Mouse (Mus musculus) ES-Bruce4 (cell line): ENCODE data around the gene Ank3. TPM values are rescaled to one million over a fixed set of nuclear protein-coding genes. Genes with fewer than 3 reads are reported as not detected.
A peak's percentile ranks its signal among the peaks of the same experiment; 100 is the strongest.

Experiments used
- H3K27ac ChIP-seq: 2 replicates; pipeline ENCODE4 v1.5.1; 2012; ENCODE audit warnings: low read length, inconsistent platforms; ENCODE audit not compliant: insufficient read depth
- H3K27me3 ChIP-seq: 2 replicates; pipeline ENCODE4 v1.6.1; 2012; ENCODE audit warnings: mild to moderate bottlenecking, low read length, inconsistent platforms; ENCODE audit not compliant: control insufficient read depth, poor library complexity, insufficient read depth, severe bottlenecking
- H3K36me3 ChIP-seq: 2 replicates; pipeline ENCODE4 v1.6.1; 2012; ENCODE audit warnings: inconsistent platforms, mild to moderate bottlenecking, low read length, moderate library complexity; ENCODE audit not compliant: control insufficient read depth, poor library complexity, insufficient read depth, severe bottlenecking
- H3K4me1 ChIP-seq: one replicate; pipeline ENCODE4 v1.8.1; 2011; ENCODE audit warnings: low read length; ENCODE audit not compliant: control insufficient read depth, insufficient read depth
- H3K4me3 ChIP-seq: 2 replicates; pipeline ENCODE4 v1.5.1; 2011; ENCODE audit warnings: low read depth, mild to moderate bottlenecking, low read length
- H3K9ac ChIP-seq: 2 replicates; pipeline ENCODE4 v1.6.1; 2012; ENCODE audit warnings: low read depth, mild to moderate bottlenecking, inconsistent platforms; ENCODE audit not compliant: poor library complexity, severe bottlenecking
- H3K9me3 ChIP-seq: replicated peaks from 2 replicates; pipeline ENCODE4 v1.6.1; 2012; ENCODE audit warnings: mild to moderate bottlenecking, low read length, inconsistent platforms; ENCODE audit not compliant: control insufficient read depth, poor library complexity, insufficient read depth, severe bottlenecking
- CTCF ChIP-seq: IDR thresholded peaks from one replicate; pipeline ENCODE4 v1.8.1; 2011; ENCODE audit warnings: low read depth, low read length
- EP300 ChIP-seq: IDR thresholded peaks from 2 replicates; pipeline ENCODE4 v1.6.1; 2011; ENCODE audit warnings: low read depth, low read length; ENCODE audit not compliant: insufficient read depth
- POLR2A ChIP-seq: IDR thresholded peaks from one replicate; pipeline ENCODE4 v1.8.1; 2011; ENCODE audit warnings: low read length; ENCODE audit not compliant: insufficient read depth
- polyA plus RNA-seq: library from polyadenylated mRNA; stranded (reverse); fragments of >200 nt; gene quantifications from 2 replicates; pipeline ENCODE4 v1.2.4, GENCODE M21; 2011; ENCODE audit warnings: low read depth; ENCODE audit not compliant: missing spikeins, insufficient read depth, insufficient read length

Ank3 gene
- polyA plus RNA-seq, 1 experiment = 61.0 TPM

DNA sequence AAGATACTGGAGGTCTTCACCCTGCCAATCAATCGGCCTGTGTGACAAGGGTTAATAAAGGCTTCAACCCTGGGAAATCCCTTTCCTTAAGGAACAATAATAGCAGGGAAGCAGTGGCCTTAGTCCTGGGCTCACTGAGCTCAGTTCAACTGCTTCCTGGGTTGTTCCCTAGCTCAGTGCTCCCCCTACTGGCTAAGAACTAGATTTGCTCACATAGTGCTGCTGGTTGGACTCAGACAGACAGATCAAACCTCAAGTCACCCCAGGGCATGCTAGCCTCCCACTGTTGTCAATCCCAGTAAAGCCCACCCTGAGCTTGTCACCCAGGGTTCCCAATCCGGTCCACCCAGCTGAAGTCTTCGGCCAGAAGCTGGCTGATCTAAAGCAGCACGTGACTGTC, 447.2 kb downstream of the Ank3 start:
- Histone ChIP-seq H3K9ac (no peak overlapping the region), H3K9me3 (no peaks in the 10 kb centered on the region), H3K4me1 (no peaks in the 10 kb centered on the region), H3K27ac (no peak overlapping the region), H3K36me3 (no peaks in the 10 kb centered on the region), H3K27me3 (no peaks in the 10 kb centered on the region), H3K4me3 (no peak overlapping the region)
- peak; percentile 78 for TF ChIP-seq CTCF
- TF ChIP-seq POLR2A = no peak
- TF ChIP-seq EP300 = no peak

- Histone ChIP-seq H3K9me3 (no peaks in the 10 kb centered on the region), H3K27ac (no peak overlapping the region), H3K36me3 (no peaks in the 10 kb centered on the region), H3K4me3 (no peak overlapping the region), H3K9ac (no peak overlapping the region), H3K27me3 (no peaks in the 10 kb centered on the region), H3K4me1 (no peaks in the 10 kb centered on the region)
- TF ChIP-seq EP300 (no peak), POLR2A (no peak), CTCF (peak; percentile 59)
These were observed 454.0 kb downstream of the Ank3 start for GRCm38 (mm10) chr10:69852366-69853091.

DNA sequence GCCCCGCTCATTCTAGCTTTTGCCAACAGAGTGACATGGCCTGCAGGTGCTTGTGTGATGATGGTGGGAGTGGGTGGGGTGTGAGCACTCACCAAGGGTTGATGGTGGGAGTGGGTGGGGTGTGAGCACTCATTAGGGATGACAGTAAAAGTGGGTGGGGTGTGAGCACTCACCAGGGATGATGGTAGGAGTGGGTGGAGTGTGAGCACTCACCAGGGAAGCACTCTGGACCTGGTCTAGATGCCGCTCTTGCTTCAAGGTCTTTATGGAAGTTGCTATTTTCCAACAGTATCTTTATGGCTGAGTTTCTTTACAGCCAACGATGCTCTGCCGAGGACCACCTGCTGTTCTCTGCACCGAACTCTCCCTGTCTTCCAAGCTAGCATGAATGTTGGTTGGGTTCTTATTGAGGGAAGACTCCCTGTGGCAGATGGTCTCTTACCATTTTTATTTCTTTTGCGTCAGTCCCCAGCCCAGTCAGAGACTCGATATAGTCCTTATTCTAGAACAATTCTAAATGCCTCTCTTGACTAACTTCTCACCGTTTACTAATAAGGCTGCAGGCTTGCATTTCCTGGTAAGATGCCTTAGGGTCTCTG, 456.1 kb downstream of the Ank3 start:
- TF ChIP-seq CTCF = no peak
- TF ChIP-seq EP300 = no peak
- TF ChIP-seq POLR2A = no peak
- no peaks in the 10 kb centered on the region for H3K36me3 ChIP-seq
- H3K4me3 ChIP-seq = no peak overlapping the region
- no peak overlapping the region for H3K27ac ChIP-seq
- H3K9me3 ChIP-seq = peaks cover 2% of the 10 kb centered on the region; the same call in 1 of the 2 replicates
- no peaks in the 10 kb centered on the region for H3K4me1 ChIP-seq
- H3K27me3 ChIP-seq = no peaks in the 10 kb centered on the region
- H3K9ac ChIP-seq = no peak overlapping the region

- no peak overlapping the region for H3K9ac ChIP-seq
- no peaks in the 10 kb centered on the region for H3K27me3 ChIP-seq
- peaks cover 5% of the 10 kb centered on the region for H3K4me1 ChIP-seq
- TF ChIP-seq POLR2A = no peak
- no peak for TF ChIP-seq EP300
- TF ChIP-seq CTCF = no peak
- no peak overlapping the region for H3K4me3 ChIP-seq
- H3K9me3 ChIP-seq = peaks cover 2% of the 10 kb centered on the region; the same call in 1 of the 2 replicates
- no peaks in the 10 kb centered on the region for H3K36me3 ChIP-seq
- H3K27ac ChIP-seq = peak overlapping the region; percentile 63; the same call in 1 of the 2 replicates
These were observed 459.4 kb downstream of the Ank3 start for GRCm38 (mm10) chr10:69858011-69858410.

- H3K4me3 ChIP-seq = no peak overlapping the region
- no peaks in the 10 kb centered on the region for H3K36me3 ChIP-seq
- no peaks in the 10 kb centered on the region for H3K27me3 ChIP-seq
- no peak for TF ChIP-seq CTCF
- peak; percentile 42; the same call in 1 of the 2 replicates for TF ChIP-seq EP300
- TF ChIP-seq POLR2A = no peak
- H3K27ac ChIP-seq = peak overlapping the region; percentile 63
- H3K4me1 ChIP-seq = peaks cover 5% of the 10 kb centered on the region
- H3K9ac ChIP-seq = no peak overlapping the region
- H3K9me3 ChIP-seq = peaks cover 2% of the 10 kb centered on the region; the same call in 1 of the 2 replicates
These were observed 460.5 kb downstream of the Ank3 start for GRCm38 (mm10) chr10:69858897-69859605.
